Mouse (Mus musculus): ENCODE data around the gene Brd2.

Gene Brd2

DNA sequence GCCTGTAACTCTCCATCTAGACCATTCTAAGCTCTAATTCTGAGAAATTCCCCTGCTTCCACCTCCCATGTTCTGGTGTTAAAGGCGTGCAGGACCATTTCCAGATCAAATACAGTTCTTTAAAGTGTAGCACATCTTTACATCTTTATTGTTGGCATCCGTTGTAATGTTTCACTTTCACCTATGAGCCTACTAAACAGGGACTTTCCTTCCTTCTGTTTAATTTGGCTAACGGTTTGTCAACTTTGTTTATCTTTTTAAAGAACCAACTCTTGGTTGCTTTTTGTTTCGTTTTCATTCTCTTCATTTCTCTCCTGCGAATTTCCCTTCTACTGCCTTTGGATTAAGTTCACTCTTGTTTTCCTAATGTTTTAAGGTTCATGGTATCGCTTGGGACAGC lies 19.6 kb downstream of the Brd2 start:
- Histone ChIP-seq H3K4me1 (replicated peaks; ENCODE audit: low read depth, low read length) (peaks cover 23% of the 10 kb centered on the region), H3K36me3 (ENCODE audit: insufficient read depth, low read length) (peaks cover 5% of the 10 kb centered on the region; the same call in 1 of the 2 replicates), H3K4me3 (replicated peaks; ENCODE audit: low read length) (no peak overlapping the region), H3K27me3 (ENCODE audit: insufficient read depth, low read length) (peaks cover 27% of the 10 kb centered on the region), H3K9me3 (ENCODE audit: low read length) (no peaks in the 10 kb centered on the region)
- no peak for TF ChIP-seq NANOG (IDR thresholded peaks at IDR 0.05; ENCODE audit: borderline replicate concordance, low read length)
- no peak for TF ChIP-seq POU5F1 (IDR thresholded peaks at IDR 0.05; ENCODE audit: borderline replicate concordance, low read length)
- TF ChIP-seq CTCF (conservative IDR thresholded peaks at IDR 0.05; ENCODE audit: low read length): no peak

DNA sequence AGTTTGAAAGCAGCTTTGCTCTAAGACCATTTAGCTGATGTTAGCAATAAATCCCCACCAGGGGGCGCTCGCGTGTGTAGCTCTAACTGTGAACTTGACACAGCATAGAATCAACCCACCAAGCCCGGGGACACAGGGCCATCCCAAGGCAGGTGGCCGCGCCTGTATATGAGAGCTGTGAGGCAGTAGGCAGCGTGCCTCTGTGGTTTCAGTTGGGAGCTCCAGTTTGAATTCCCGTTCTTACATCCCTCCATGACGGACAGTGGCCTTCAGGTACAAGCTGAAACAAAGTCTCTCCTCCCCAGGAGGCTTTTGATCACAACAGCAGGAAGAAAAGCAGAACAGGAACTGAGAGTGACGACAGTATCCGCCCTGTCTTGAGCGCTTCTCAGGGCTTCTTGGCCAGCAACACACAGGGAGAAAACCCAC lies 20.8 kb downstream of the Brd2 start:
- no peaks in the 10 kb centered on the region for H3K9me3 ChIP-seq (ENCODE audit: low read length)
- 0 out of 2 replicates have a peak overlapping the region, but pooled peaks have one; percentile 11 for H3K4me3 ChIP-seq (replicated peaks; ENCODE audit: low read length)
- H3K36me3 ChIP-seq (ENCODE audit: insufficient read depth, low read length): no peaks in the 10 kb centered on the region
- H3K27me3 ChIP-seq (ENCODE audit: insufficient read depth, low read length): peaks cover 27% of the 10 kb centered on the region
- no peak for TF ChIP-seq POU5F1 (IDR thresholded peaks at IDR 0.05; ENCODE audit: borderline replicate concordance, low read length)
- TF ChIP-seq NANOG (IDR thresholded peaks at IDR 0.05; ENCODE audit: borderline replicate concordance, low read length): no peak
- peak; percentile 80 for TF ChIP-seq CTCF (conservative IDR thresholded peaks at IDR 0.05; ENCODE audit: low read length)
- peaks cover 25% of the 10 kb centered on the region for H3K4me1 ChIP-seq (replicated peaks; ENCODE audit: low read depth, low read length)

DNA sequence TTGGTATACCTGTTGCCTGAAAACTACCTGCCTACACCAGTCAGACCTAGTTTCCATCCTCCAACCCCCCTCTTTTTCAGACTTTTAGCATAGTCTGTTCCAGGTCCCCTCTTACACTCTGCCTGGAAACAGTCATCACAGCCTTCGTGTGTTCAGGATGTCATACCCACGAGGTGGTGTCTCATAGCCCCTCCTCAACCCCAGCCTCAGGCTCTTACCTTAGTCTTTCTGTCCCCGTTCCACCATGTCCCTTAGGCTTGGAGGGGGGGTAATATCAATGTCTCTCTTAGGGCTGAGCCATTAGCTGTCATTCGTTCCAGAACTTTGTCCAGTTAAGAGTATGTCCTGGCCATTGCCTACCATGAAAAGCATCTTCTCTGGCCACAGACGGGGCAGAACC lies 21.2 kb downstream of the Brd2 start:
- TF ChIP-seq CTCF (conservative IDR thresholded peaks at IDR 0.05; ENCODE audit: low read length): no peak
- TF ChIP-seq POU5F1 (IDR thresholded peaks at IDR 0.05; ENCODE audit: borderline replicate concordance, low read length): no peak
- no peak for TF ChIP-seq NANOG (IDR thresholded peaks at IDR 0.05; ENCODE audit: borderline replicate concordance, low read length)
- no peaks in the 10 kb centered on the region for H3K9me3 ChIP-seq (ENCODE audit: low read length)
- H3K36me3 ChIP-seq (ENCODE audit: insufficient read depth, low read length): no peaks in the 10 kb centered on the region
- H3K4me3 ChIP-seq (replicated peaks; ENCODE audit: low read length): no peak overlapping the region
- H3K4me1 ChIP-seq (replicated peaks; ENCODE audit: low read depth, low read length): peaks cover 28% of the 10 kb centered on the region
- H3K27me3 ChIP-seq (ENCODE audit: insufficient read depth, low read length): peaks cover 27% of the 10 kb centered on the region

DNA sequence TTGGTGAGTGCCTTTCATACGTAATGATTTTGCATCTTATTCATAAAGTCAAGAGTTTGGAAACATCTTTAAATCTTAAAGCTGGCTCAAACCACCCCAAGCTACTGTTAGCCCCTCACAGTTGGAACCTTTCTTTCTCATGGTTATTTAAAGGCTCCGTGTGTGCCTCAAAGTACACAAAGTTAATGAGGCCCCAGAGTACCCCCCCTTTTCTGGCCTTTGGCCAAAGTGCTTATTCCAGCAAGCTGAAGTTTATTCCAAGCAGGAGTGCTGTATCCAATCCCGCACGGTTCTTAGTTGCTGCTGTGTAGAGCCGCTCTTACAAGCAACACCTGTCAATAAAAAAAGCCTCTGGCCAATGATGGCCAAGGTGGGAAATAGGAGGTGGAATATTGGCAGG lies 22.9 kb downstream of the Brd2 start:
- peaks cover 31% of the 10 kb centered on the region for H3K27me3 ChIP-seq (ENCODE audit: insufficient read depth, low read length)
- no peak overlapping the region for H3K4me3 ChIP-seq (replicated peaks; ENCODE audit: low read length)
- no peaks in the 10 kb centered on the region for H3K36me3 ChIP-seq (ENCODE audit: insufficient read depth, low read length)
- peaks cover 1% of the 10 kb centered on the region for H3K9me3 ChIP-seq (ENCODE audit: low read length)
- H3K4me1 ChIP-seq (replicated peaks; ENCODE audit: low read depth, low read length): peaks cover 28% of the 10 kb centered on the region
- TF ChIP-seq CTCF (conservative IDR thresholded peaks at IDR 0.05; ENCODE audit: low read length) (no peak), POU5F1 (IDR thresholded peaks at IDR 0.05; ENCODE audit: borderline replicate concordance, low read length) (no peak), NANOG (IDR thresholded peaks at IDR 0.05; ENCODE audit: borderline replicate concordance, low read length) (no peak)

DNA sequence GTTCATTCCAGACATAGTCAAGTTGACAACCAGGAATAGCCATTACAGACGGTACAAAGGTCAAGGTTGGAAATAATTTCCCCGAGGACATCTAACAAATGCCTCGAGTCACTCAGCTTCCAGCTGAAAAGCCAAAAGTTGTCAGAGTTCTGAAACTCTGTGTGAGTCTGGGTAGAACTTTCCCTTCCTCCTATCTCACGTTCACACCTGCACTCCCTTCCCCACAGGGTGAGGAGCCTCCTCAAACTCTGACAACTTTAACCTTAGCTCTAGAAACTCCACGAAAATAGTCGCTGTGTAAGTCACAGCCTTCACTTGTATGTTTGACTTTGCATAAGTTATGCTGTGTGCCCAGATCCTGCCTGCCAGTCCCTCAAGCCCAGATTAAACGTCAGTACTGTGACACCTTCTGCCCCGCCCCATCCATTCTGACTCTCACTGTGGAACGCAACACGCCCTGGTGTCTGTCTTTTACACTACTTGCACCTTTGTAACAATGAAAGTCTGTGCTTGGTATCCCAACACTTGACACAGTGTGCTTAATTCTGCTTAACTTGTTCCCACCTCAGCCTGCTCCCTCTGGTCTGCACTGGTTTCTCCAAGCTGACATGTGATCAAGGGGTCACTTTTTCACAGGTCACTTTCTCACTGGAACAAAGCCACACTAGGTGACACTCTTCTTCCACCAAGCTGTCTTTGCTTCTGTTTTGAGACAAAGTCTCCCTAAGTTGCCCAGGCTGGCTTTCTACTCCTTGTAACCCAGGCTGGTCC lies 23.5 kb downstream of the Brd2 start:
- H3K4me3 ChIP-seq (replicated peaks; ENCODE audit: low read length): no peak overlapping the region
- H3K4me1 ChIP-seq (replicated peaks; ENCODE audit: low read depth, low read length): peaks cover 28% of the 10 kb centered on the region
- no peaks in the 10 kb centered on the region for H3K36me3 ChIP-seq (ENCODE audit: insufficient read depth, low read length)
- peaks cover 8% of the 10 kb centered on the region for H3K9me3 ChIP-seq (ENCODE audit: low read length)
- peaks cover 29% of the 10 kb centered on the region for H3K27me3 ChIP-seq (ENCODE audit: insufficient read depth, low read length)
- TF ChIP-seq POU5F1 (IDR thresholded peaks at IDR 0.05; ENCODE audit: borderline replicate concordance, low read length) (no peak), NANOG (IDR thresholded peaks at IDR 0.05; ENCODE audit: borderline replicate concordance, low read length) (no peak), CTCF (conservative IDR thresholded peaks at IDR 0.05; ENCODE audit: low read length) (no peak)

DNA sequence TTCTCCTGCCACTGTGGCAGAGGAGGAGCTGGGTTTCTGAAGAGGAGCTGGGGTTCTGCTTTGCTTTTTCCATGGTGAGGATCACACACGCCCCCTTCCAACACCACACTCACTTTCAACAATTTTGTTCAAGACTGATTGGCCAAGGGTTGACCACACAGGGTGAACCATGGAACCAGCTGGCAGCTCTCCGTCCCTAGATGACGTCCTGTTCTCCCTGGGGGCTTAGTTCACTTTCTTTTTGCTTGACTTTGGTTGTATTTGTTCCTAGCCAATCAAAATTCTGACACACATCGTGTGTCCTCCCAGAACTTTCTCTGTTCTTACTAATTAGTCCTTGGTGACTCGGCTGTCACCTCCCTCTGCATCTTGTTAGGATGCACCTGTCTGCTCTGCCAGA lies 25.2 kb downstream of the Brd2 start:
- Histone ChIP-seq H3K4me1 (replicated peaks; ENCODE audit: low read depth, low read length) (peaks cover 43% of the 10 kb centered on the region), H3K9me3 (ENCODE audit: low read length) (peaks cover 13% of the 10 kb centered on the region), H3K36me3 (ENCODE audit: insufficient read depth, low read length) (no peaks in the 10 kb centered on the region), H3K4me3 (replicated peaks; ENCODE audit: low read length) (no peak overlapping the region), H3K27me3 (ENCODE audit: insufficient read depth, low read length) (peaks cover 24% of the 10 kb centered on the region)
- TF ChIP-seq CTCF (conservative IDR thresholded peaks at IDR 0.05; ENCODE audit: low read length) (no peak), POU5F1 (IDR thresholded peaks at IDR 0.05; ENCODE audit: borderline replicate concordance, low read length) (no peak), NANOG (IDR thresholded peaks at IDR 0.05; ENCODE audit: borderline replicate concordance, low read length) (no peak)

DNA sequence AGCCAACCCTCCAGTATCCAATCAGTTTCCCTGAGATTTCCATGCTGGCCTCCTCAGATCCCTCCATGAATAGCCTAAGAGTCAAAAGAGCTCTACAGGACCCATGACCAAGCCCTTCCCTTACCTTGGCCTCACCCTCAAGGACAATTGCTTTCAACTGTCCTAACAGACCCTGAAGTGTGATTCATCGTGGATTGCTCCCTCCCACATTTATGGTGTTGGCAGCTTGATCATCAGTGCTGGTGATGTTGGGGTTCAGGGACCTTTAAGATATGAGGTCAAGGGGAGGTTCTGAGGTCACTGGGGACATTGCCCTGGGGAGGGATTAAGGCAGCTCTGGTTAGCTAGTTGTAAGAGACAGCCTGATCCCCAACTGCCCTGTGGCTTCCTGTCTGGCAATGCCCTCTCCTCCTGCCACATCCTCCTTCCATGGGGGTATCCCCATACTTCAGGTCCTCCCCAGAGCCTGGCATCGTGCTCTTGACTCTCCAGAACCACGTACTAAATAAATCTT lies 25.9 kb downstream of the Brd2 start:
- H3K9me3 ChIP-seq (ENCODE audit: low read length): peaks cover 13% of the 10 kb centered on the region
- TF ChIP-seq POU5F1 (IDR thresholded peaks at IDR 0.05; ENCODE audit: borderline replicate concordance, low read length) (no peak), CTCF (conservative IDR thresholded peaks at IDR 0.05; ENCODE audit: low read length) (no peak), NANOG (IDR thresholded peaks at IDR 0.05; ENCODE audit: borderline replicate concordance, low read length) (no peak)
- no peak overlapping the region for H3K4me3 ChIP-seq (replicated peaks; ENCODE audit: low read length)
- peaks cover 43% of the 10 kb centered on the region for H3K4me1 ChIP-seq (replicated peaks; ENCODE audit: low read depth, low read length)
- peaks cover 24% of the 10 kb centered on the region for H3K27me3 ChIP-seq (ENCODE audit: insufficient read depth, low read length)
- no peaks in the 10 kb centered on the region for H3K36me3 ChIP-seq (ENCODE audit: insufficient read depth, low read length)

DNA sequence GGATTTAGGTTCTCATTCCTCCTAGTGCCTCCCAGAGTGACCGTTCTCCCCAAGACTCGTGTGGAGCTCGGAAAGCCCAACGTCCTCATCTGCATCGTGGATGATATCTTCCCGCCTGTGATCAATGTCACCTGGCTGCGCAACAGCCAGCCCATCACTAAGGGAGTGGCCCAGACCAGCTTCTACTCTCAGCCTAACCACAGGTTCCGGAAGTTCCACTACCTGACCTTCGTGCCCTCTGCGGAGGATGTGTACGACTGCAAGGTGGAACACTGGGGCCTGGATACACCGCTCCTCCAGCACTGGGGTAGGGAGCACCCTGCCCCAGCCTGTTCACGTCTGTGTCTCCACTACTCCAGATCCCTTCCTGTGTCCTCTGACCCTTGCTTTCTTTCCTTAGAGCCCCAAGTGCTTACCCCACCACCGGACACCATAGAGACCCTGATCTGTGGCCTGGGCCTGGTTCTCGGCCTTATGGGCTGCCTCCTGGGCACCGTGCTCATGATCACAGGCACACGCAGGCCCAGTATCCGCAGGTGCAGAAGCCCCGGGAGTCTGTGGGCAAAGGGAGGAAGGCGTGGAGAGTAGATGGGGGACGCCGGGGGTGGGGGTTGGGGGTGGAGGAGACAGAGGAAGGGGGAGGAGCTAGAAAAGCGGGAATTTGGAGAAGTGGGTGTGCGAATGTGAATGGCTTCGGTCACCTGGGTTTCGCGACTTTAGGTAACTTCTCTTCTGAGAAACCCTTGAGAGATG lies 28.0 kb downstream of the Brd2 start:
- peaks cover 48% of the 10 kb centered on the region for H3K4me1 ChIP-seq (replicated peaks; ENCODE audit: low read depth, low read length)
- H3K27me3 ChIP-seq (ENCODE audit: insufficient read depth, low read length): peaks cover 7% of the 10 kb centered on the region; the same call in 1 of the 2 replicates
- H3K9me3 ChIP-seq (ENCODE audit: low read length): peaks cover 13% of the 10 kb centered on the region
- TF ChIP-seq CTCF (conservative IDR thresholded peaks at IDR 0.05; ENCODE audit: low read length): no peak
- TF ChIP-seq POU5F1 (IDR thresholded peaks at IDR 0.05; ENCODE audit: borderline replicate concordance, low read length): no peak
- TF ChIP-seq NANOG (IDR thresholded peaks at IDR 0.05; ENCODE audit: borderline replicate concordance, low read length): no peak
- no peak overlapping the region for H3K4me3 ChIP-seq (replicated peaks; ENCODE audit: low read length)
- no peaks in the 10 kb centered on the region for H3K36me3 ChIP-seq (ENCODE audit: insufficient read depth, low read length)
